Mouse (Mus musculus) G1E (cell line): ENCODE data around the gene Gas2l1. TPM values are rescaled to one million over a fixed set of nuclear protein-coding genes. Genes with fewer than 3 reads are reported as not detected.
"Not testable (repeated sequence)": the region's sequence is repeated elsewhere in the genome, so short reads cannot be mapped to it uniquely, and the experiment has no call there.

Experiments used
- ATAC-seq: 2 replicates; pipeline ENCODE4 v1.8.0; 2016; ENCODE audit warnings: mild to moderate bottlenecking; ENCODE audit not compliant: insufficient number of reproducible peaks, poor library complexity, low FRiP score, severe bottlenecking; ENCODE audit errors: extremely low read depth
- DNase-seq: peaks from one replicate; pipeline ENCODE4 v3.0.0; 2012; ENCODE audit warnings: low spot score
- H3K27me3 ChIP-seq: 2 replicates; pipeline ENCODE4 v1.6.1; 2012; ENCODE audit warnings: mild to moderate bottlenecking, low read length, inconsistent platforms; ENCODE audit not compliant: insufficient read depth
- H3K36me3 ChIP-seq: replicated peaks from 2 replicates; pipeline ENCODE3; 2012; ENCODE audit warnings: mild to moderate bottlenecking, inconsistent platforms
- H3K4me1 ChIP-seq: 2 replicates; pipeline ENCODE4 v1.6.1; 2012; ENCODE audit warnings: low read depth, low read length, inconsistent platforms, mixed read lengths; ENCODE audit not compliant: insufficient read depth
- H3K4me3 ChIP-seq: 2 replicates; pipeline ENCODE4 v1.5.1; 2012; ENCODE audit warnings: low read depth, mild to moderate bottlenecking, inconsistent platforms, low read length, moderate library complexity, mixed read lengths
- H3K9me3 ChIP-seq: replicated peaks from 2 replicates; pipeline ENCODE4 v1.6.1; 2012; ENCODE audit warnings: inconsistent platforms
- CTCF ChIP-seq: IDR thresholded peaks from 2 replicates; pipeline ENCODE4 v1.5.1; 2012; ENCODE audit warnings: low read depth, low read length, inconsistent platforms, mixed read lengths
- GATA1 ChIP-seq: IDR thresholded peaks from 2 replicates; pipeline ENCODE4 v1.6.1; 2012; ENCODE audit warnings: borderline replicate concordance, low read length, inconsistent platforms, mixed read lengths
- GATA2 ChIP-seq: IDR thresholded peaks from 2 replicates; pipeline ENCODE4 v1.6.1; 2012; ENCODE audit warnings: low read depth, low read length, inconsistent platforms, borderline replicate concordance
- POLR2AphosphoS5 ChIP-seq: IDR thresholded peaks from 2 replicates; pipeline ENCODE4 v1.6.1; 2012; ENCODE audit warnings: low read depth, low read length, inconsistent platforms; ENCODE audit not compliant: insufficient replicate concordance
- TAL1 ChIP-seq: conservative IDR thresholded peaks from 2 replicates; pipeline ENCODE4 v1.6.1; 2012; ENCODE audit warnings: low read depth, low read length, inconsistent platforms, mixed read lengths
- polyA plus RNA-seq: library from polyadenylated mRNA; stranded (reverse); fragments of >175 nt; gene quantifications from 2 replicates; pipeline ENCODE4 v1.2.3, GENCODE M21; 2012
- total RNA-seq, 2 experiments: library from RNA; stranded (forward) in 1 of 2; stranded (reverse) in 1 of 2; fragments of 200-1000 nt in 1 of 2; fragments of >200 nt in 1 of 2; fragmentation: Nextera tagmentation in 1 of 2; gene quantifications; 2 replicates each; pipeline ENCODE4 v1.2.3; 2014 to 2017

Gene Gas2l1
- total and polyA plus RNA-seq, 3 experiments, result 18.2 to 103 (median 32.1) TPM

GRCm38 (mm10) chr11:5096480-5097020, 31.4 kb upstream of the Gas2l1 start:
- no peak for DNase-seq
- H3K9me3 ChIP-seq, result no peaks in the 10 kb centered on the region
- peaks cover 64% of the 10 kb centered on the region for H3K4me1 ChIP-seq
- H3K27me3 ChIP-seq, result no peaks in the 10 kb centered on the region
- no peak for ATAC-seq
- H3K36me3 ChIP-seq, result peaks cover 46% of the 10 kb centered on the region
- TF ChIP-seq CTCF, result no peak
- peak overlapping the region; percentile 93; the same call in 1 of the 2 replicates for H3K4me3 ChIP-seq

DNA sequence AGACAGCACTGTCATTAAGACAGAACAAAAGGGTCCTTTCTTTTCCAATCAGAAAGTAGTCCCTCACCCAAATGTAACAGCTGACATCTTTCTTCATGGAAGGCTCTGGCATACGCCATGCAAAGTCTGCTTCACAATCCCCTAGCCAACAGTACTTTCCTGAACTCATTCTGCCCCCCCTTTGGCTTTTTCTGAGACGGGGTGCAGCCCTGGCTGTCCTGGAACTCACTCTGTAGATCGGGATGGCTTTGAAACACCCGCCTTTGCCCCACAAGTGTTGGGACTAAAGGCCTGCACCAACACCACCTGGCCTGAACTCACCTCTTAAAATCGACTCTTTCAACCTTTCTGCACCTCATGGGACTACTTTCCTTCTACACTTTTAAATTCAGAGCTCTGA, 30.8 kb upstream of the Gas2l1 start:
- peak overlapping the region; percentile 62; the same call in 1 of the 2 replicates for H3K4me3 ChIP-seq
- no peaks in the 10 kb centered on the region for H3K9me3 ChIP-seq
- H3K27me3 ChIP-seq, result no peaks in the 10 kb centered on the region
- no peak for DNase-seq
- ATAC-seq, result no peak
- TF ChIP-seq TAL1 (no peak), POLR2AphosphoS5 (no peak), CTCF (no peak), GATA2 (no peak), GATA1 (no peak)
- peaks cover 46% of the 10 kb centered on the region for H3K36me3 ChIP-seq
- H3K4me1 ChIP-seq, result peaks cover 62% of the 10 kb centered on the region

DNA sequence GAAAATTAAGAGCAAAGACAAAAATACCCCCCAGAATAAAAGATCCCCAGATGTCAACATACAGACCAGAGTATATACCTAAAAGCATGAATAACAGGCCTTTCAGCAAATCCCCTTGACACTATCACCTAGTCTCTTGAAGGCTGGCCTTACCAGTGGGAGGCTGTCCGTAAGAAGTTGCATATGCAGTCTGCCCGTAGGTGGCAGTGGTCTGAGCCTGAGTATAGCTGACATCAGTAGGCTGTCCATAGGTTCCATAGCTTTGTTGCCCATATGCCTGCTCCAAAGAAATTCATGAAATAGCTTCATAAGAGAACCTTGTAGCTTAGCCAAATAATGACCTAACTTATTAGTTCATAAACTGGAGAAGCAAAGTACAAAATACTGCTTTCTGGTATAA, 26.6 kb upstream of the Gas2l1 start:
- H3K36me3 ChIP-seq, result peaks cover 77% of the 10 kb centered on the region
- H3K4me3 ChIP-seq, result no peak overlapping the region
- peaks cover 51% of the 10 kb centered on the region for H3K4me1 ChIP-seq
- ATAC-seq, result no peak
- no peak for DNase-seq
- no peaks in the 10 kb centered on the region for H3K27me3 ChIP-seq
- TF ChIP-seq TAL1, result no peak
- no peak for TF ChIP-seq GATA1
- TF ChIP-seq CTCF, result no peak
- no peak for TF ChIP-seq GATA2
- TF ChIP-seq POLR2AphosphoS5, result no peak
- H3K9me3 ChIP-seq, result no peaks in the 10 kb centered on the region

DNA sequence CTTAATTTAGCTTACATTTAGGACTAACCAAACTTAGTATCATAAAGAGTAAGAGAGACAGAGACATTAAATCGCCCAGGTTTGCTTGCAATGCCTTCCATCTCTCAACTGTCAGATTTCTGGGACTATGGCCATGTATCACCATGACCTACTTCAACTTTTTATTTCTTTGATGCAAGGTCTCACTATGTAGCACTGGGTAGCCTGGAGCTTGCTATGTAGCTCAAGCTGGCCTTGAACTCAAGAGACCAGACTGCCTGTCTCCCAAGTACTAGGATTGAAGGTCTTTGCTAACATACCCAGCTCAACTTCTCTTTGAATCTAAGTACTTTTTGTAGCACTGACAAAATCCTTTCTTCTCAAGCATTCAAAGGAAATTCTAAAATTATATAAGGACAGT, 24.0 kb upstream of the Gas2l1 start:
- Histone ChIP-seq H3K4me1 (peaks cover 31% of the 10 kb centered on the region), H3K4me3 (no peak overlapping the region), H3K9me3 (no peaks in the 10 kb centered on the region), H3K27me3 (no peaks in the 10 kb centered on the region), H3K36me3 (peaks cover 94% of the 10 kb centered on the region)
- TF ChIP-seq GATA2 (no peak), TAL1 (no peak), POLR2AphosphoS5 (no peak), GATA1 (no peak), CTCF (no peak)
- DNase-seq (no peak), ATAC-seq (no peak)

DNA sequence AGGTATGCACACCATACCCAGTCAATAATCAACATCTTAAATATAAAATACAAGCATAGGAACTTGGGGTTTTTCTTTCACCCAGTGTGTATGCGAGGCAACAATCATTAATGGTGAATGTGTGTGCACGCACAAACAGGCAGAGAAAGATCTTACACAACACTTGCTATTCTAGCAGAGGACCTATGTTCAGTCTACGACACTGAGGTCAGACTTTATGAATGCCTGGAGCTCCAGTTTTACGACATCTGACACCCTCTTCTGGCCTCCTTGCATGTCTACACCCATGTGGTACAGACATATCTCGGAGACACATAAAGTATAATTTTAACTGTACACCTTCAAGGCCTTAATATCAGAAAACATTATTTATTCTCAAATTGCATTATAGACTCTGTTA, 11.7 kb upstream of the Gas2l1 start:
- Histone ChIP-seq H3K36me3 (peaks cover 81% of the 10 kb centered on the region), H3K4me1 (peaks cover 15% of the 10 kb centered on the region; the same call in 1 of the 2 replicates)
- not testable (repeated sequence) for H3K4me3 ChIP-seq, ATAC-seq, DNase-seq, H3K27me3 ChIP-seq, H3K9me3 ChIP-seq

- no peaks in the 10 kb centered on the region for H3K9me3 ChIP-seq
- peaks cover 84% of the 10 kb centered on the region for H3K36me3 ChIP-seq
- TF ChIP-seq TAL1 (no peak), GATA1 (no peak), CTCF (no peak), GATA2 (no peak), POLR2AphosphoS5 (no peak)
- H3K4me1 ChIP-seq, result peaks cover 21% of the 10 kb centered on the region; the same call in 1 of the 2 replicates
- H3K27me3 ChIP-seq, result no peaks in the 10 kb centered on the region
- H3K4me3 ChIP-seq, result no peak overlapping the region
- no peak for ATAC-seq
- no peak for DNase-seq
Measured at GRCm38 (mm10) chr11:5075760-5076159, 10.6 kb upstream of the Gas2l1 start.

DNA sequence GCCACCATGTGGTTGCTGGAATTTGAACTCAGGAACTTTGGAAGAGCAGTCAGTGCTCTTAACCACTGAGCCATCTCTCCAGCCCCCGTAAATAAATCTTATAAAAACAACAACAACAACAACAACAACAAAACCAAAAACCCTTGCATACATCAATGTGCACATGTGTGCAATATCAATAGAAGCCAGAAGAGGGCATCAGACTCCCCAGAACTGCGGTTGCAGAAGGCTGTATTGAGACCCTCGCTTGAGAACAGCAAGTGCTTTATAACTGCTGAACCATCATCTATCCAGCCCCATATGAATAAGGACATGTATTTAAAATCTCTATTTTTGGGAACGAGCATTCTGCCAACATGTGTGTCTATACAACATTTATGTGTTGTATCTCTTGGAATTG, 9.8 kb upstream of the Gas2l1 start:
- Histone ChIP-seq H3K27me3 (no peaks in the 10 kb centered on the region), H3K4me1 (peaks cover 27% of the 10 kb centered on the region), H3K9me3 (no peaks in the 10 kb centered on the region), H3K36me3 (peaks cover 84% of the 10 kb centered on the region), H3K4me3 (no peak overlapping the region)
- TF ChIP-seq CTCF, result peak; percentile 52; the same call in 1 of the 2 replicates
- no peak for TF ChIP-seq POLR2AphosphoS5
- no peak for DNase-seq
- no peak for ATAC-seq
